In the genomic region with DNA sequence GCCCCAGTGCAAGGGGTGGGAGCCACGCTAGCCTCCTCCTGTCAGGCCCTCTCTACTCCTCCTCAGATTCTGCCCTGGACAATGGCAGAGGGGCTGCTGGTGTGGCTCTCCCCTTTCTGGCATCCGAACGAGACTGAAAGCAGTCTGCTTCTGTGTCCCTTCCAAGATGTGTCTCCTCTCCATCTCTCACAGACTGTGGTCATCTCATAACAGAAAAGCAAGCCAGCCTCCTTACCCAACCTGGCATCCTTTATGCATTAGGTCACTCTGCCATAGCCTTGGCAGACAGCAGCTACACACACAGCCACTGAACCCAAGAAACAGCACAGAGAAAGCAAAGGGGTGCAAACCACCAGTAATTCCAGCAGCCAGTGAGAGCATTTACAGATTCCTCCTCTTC, we compare ENCODE assay signal across 20 mouse cellular contexts.
DNase-seq lines count a peak whose midpoint lies in the region; ATAC-seq lines count a peak whose summit lies in the region.
"Had no signal": no experiment of that assay in that cellular context is flagged by ENCODE, and none has a peak within 500 bp of the region (broad histone marks: within the 10 kb centered on the region; RNA-seq: fewer than 3 reads in every experiment).

No protein-coding gene starts in this region.

- no peak overlapping the region for H3K4me3 ChIP-seq in forebrain, embryonic 13.5 days
- H3K4me3 ChIP-seq: embryonic facial prominence, embryonic 12.5 days; forebrain, embryonic 12.5 days; heart, embryonic 12.5 days; hindbrain, embryonic 15.5 days had no signal

- no peaks in the 10 kb centered on the region for H3K27me3 ChIP-seq in forebrain, embryonic 13.5 days
- H3K27me3 ChIP-seq: CH12.LX; embryonic facial prominence, embryonic 12.5 days; forebrain, embryonic 12.5 days; hindbrain, embryonic 15.5 days had no signal

- no peak overlapping the region for H3K9ac ChIP-seq in forebrain, embryonic 13.5 days
- H3K9ac ChIP-seq: embryonic facial prominence, embryonic 12.5 days; forebrain, embryonic 12.5 days; forebrain, postnatal 0 days; heart, embryonic 12.5 days; hindbrain, embryonic 15.5 days had no signal

- H3K9me3 ChIP-seq in forebrain, embryonic 13.5 days (replicated peaks): no peaks in the 10 kb centered on the region
- H3K9me3 ChIP-seq: embryonic facial prominence, embryonic 12.5 days; forebrain, embryonic 12.5 days; heart, embryonic 12.5 days; hindbrain, embryonic 15.5 days had no signal

- H3K4me1 ChIP-seq in forebrain, embryonic 13.5 days: no peaks in the 10 kb centered on the region
- H3K4me1 ChIP-seq: embryonic facial prominence, embryonic 12.5 days; forebrain, embryonic 12.5 days; heart, embryonic 12.5 days; hindbrain, embryonic 15.5 days had no signal

- ATAC-seq in forebrain, embryonic 13.5 days: no peak
- ATAC-seq: forebrain, postnatal 0 days had no signal

- WGBS in forebrain, embryonic 13.5 days: 65% methylated on average over 3 of the region's 3 CpGs

- H3K36me3 ChIP-seq in forebrain, embryonic 13.5 days (ENCODE audit: poor library complexity, severe bottlenecking): no peaks in the 10 kb centered on the region
- H3K36me3 ChIP-seq: embryonic facial prominence, embryonic 12.5 days; forebrain, embryonic 12.5 days; heart, embryonic 12.5 days; hindbrain, embryonic 15.5 days had no signal

- no peak overlapping the region for H3K4me2 ChIP-seq in forebrain, embryonic 13.5 days
- H3K4me2 ChIP-seq: embryonic facial prominence, embryonic 12.5 days; forebrain, embryonic 12.5 days; heart, embryonic 12.5 days; hindbrain, embryonic 15.5 days had no signal

- H3K27ac ChIP-seq in forebrain, embryonic 13.5 days: no peak overlapping the region
- H3K27ac ChIP-seq: embryonic facial prominence, embryonic 12.5 days; forebrain, embryonic 12.5 days; hindbrain, embryonic 15.5 days had no signal

- peak; percentile 4 for DNase-seq in lung, postnatal 10 days
- DNase-seq in lung, postnatal 36 days: no peak
- DNase-seq in brain, adult 2 months (ENCODE audit: low read depth, low spot score): peak; percentile 55
- DNase-seq in cerebellum, adult 18-20 months: peak; percentile 15 to 30
- DNase-seq in cerebellum, adult 9-11 months: peak; percentile 46
- DNase-seq in spleen, postnatal 36 days (ENCODE audit: low spot score in 2 of 2): no peak
- no peak for DNase-seq in layer of hippocampus, postnatal 36 days
- DNase-seq: adrenal gland, adult 8-10 months; embryo, embryonic 11 days; forebrain, postnatal 0 days; gastrocnemius, postnatal 14 days; heart, postnatal 36 days; kidney, adult 11 months; kidney, adult 9 months had no signal

Comparison
In these comparisons a context has a peak if more than half of its experiments do, and no peak if none do; other contexts are left out.
1. DNase-seq: peak in lung, postnatal 10 days (single experiment), brain, adult 2 months (single experiment), cerebellum, adult 18-20 months (2 of 2) and cerebellum, adult 9-11 months (single experiment); none in lung, postnatal 36 days (single experiment), spleen, postnatal 36 days (0 of 2) and layer of hippocampus, postnatal 36 days (0 of 2).